Mouse (Mus musculus) heart, embryonic 11.5 days (tissue): Measurements from ENCODE around the gene Chchd10. TPM values are rescaled to one million over a fixed set of nuclear protein-coding genes. Genes with fewer than 3 reads are reported as not detected.

ENCODE experiments used
- ATAC-seq: fragments of 200-750 bp; cut with Nextera tagmentation; replicated peaks from 2 replicates; pipeline ENCODE4 v1.8.0; 2017; ENCODE audit warnings: moderate library complexity; ENCODE audit not compliant: insufficient number of reproducible peaks, low FRiP score, low TSS enrichment
- H3K27ac ChIP-seq: fragments of 300-500 bp; sonication (generic); 2 replicates; pipeline ENCODE4 v1.5.1; 2014; ENCODE audit warnings: mild to moderate bottlenecking, low read depth, low read length
- H3K27me3 ChIP-seq: fragments of 300-500 bp; sonication (generic); 2 replicates; pipeline ENCODE4 v1.6.1; 2014; ENCODE audit warnings: mild to moderate bottlenecking, low read length, mixed read lengths; ENCODE audit not compliant: control insufficient read depth, insufficient read depth
- H3K36me3 ChIP-seq: fragments of 300-500 bp; sonication (generic); 2 replicates; pipeline ENCODE4 v1.6.1; 2014; ENCODE audit warnings: mild to moderate bottlenecking, low read length, moderate library complexity, mixed read lengths; ENCODE audit not compliant: control insufficient read depth, insufficient read depth
- H3K4me1 ChIP-seq: fragments of 300-500 bp; sonication (generic); 2 replicates; pipeline ENCODE4 v1.6.1; 2014; ENCODE audit warnings: low read length; ENCODE audit not compliant: control insufficient read depth, insufficient read depth
- H3K4me2 ChIP-seq: fragments of 300-500 bp; sonication (generic); 2 replicates; pipeline ENCODE4 v1.6.1; 2014; ENCODE audit warnings: mild to moderate bottlenecking, moderate library complexity
- H3K4me3 ChIP-seq: fragments of 300-500 bp; sonication (generic); 2 replicates; pipeline ENCODE4 v1.5.1; 2014; ENCODE audit warnings: low read depth, low read length
- H3K9ac ChIP-seq: fragments of 300-500 bp; sonication (generic); 2 replicates; pipeline ENCODE4 v1.6.1; 2014; ENCODE audit warnings: mild to moderate bottlenecking, low read depth, low read length, moderate library complexity
- H3K9me3 ChIP-seq: fragments of 300-500 bp; sonication (generic); replicated peaks from 2 replicates; pipeline ENCODE4 v1.6.1; 2016; ENCODE audit warnings: low read length; ENCODE audit not compliant: control insufficient read depth
- WGBS: fragments of 180-500 bp; shearing (Covaris S2); extraction: QIAGEN DNeasy Blood & Tissue Kit; methylation state at CpG from one replicate; pipeline ENCODE4 v1.1.7; 2014; ENCODE audit not compliant: insufficient replicate concordance; 5-methylcytosine and 5-hydroxymethylcytosine counted together
- polyA plus RNA-seq: library from polyadenylated mRNA; unstranded; fragments of >200 nt; fragmentation: Nextera tagmentation; extraction: Ambion mirVana; gene quantifications from 2 replicates; pipeline ENCODE4 v1.2.1, GENCODE M21; 2014

Gene Chchd10
- polyA plus RNA-seq, 1 experiment from 2014 or later = 414 TPM

DNA sequence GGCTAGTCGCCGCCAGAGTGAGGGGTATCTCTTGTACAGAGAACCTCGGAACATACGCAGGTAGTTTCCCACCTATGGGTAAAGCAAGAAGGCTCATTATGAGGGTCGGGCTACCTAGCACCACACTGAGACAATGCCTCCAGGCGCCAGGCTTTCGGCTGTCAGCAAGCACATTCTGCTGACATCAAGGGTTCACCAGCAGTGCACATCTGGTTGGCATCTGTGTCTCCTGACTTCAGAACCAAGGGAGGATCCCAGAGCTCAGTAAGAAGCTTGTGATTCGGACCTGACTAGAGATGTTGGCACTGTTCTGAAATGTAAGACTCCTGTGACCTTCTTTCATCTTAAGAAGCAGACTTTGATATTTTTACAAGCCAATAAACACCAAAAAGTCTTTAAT is 16.1 kb upstream of the Chchd10 start:
- Histone ChIP-seq H3K9me3 (no peaks in the 10 kb centered on the region), H3K27me3 (no peaks in the 10 kb centered on the region), H3K4me3 (no peak overlapping the region), H3K4me1 (peaks cover 26% of the 10 kb centered on the region), H3K36me3 (peaks cover 24% of the 10 kb centered on the region), H3K9ac (no peak overlapping the region), H3K4me2 (no peak overlapping the region), H3K27ac (no peak overlapping the region)
- no peak for ATAC-seq
- WGBS = 82% methylated on average over 8 of the region's 8 CpGs

DNA sequence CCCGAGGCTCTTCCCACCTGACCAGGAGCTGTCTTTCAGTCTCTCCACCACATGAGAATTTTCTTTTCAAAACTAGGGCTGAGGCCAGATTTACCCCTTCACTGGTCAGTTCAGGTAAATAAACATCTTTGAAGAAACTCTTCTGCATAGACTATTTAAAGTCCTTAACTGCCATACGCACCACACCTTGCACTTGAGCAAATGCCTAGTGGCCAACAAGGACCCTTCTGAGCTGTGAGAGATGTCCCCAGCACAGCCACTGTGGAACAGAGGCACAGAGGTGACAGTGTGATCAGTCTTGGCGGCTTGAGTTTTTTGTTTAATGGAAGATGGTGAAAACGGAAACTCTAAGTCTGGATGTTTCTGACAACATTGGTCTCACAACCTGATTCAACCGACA is 13.9 kb upstream of the Chchd10 start:
- Histone ChIP-seq H3K27ac (no peak overlapping the region), H3K36me3 (peaks cover 17% of the 10 kb centered on the region), H3K4me3 (no peak overlapping the region), H3K4me2 (no peak overlapping the region), H3K27me3 (no peaks in the 10 kb centered on the region), H3K9ac (no peak overlapping the region), H3K9me3 (no peaks in the 10 kb centered on the region), H3K4me1 (peaks cover 22% of the 10 kb centered on the region)
- WGBS = 81% methylated on average over 5 of the region's 5 CpGs
- no peak for ATAC-seq

DNA sequence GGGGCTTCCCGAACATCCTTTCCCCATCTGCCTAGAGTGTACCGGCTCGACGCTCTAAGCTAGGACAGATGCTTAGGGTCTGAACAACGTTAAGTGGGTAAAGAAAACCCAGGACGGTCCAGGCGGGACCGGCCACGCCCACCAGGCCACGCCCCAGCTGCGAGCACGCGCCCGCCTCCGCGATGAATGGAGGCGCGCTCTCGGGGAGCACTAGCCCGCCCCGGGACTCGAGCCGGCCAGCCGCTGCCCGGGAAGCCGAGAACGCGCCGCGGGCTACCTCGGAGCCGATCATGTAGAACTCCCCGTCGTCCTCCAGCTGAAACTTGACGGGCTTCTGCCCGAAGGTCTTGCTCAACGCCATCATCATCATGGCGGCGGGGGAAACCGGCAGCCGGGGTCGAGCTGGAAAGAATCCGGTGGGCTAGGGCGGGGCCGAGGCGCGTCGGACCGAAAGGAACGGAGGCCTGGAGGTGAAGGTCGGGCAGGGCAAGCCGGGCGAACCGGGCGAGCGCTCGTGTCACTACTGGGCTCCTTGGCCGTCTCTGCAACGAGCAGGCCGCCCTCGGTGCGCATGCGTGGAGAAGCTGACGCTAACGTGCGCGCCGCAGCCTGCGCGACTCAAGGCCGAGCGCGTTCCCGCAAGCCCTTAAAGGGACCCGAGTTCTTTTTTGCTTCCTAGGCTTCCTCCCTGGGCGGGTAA is 11.8 kb upstream of the Chchd10 start, which contains the start of gene Smarcb1:
Gene Smarcb1, minus strand, starts transcription at position 592 of the 700 bp plus-strand sequence.
- ATAC-seq = peak; percentile 86
- Histone ChIP-seq H3K27ac (peak within 1 kb of the TSS; percentile 76), H3K27me3 (no peaks in the 10 kb centered on the region), H3K9ac (peak within 1 kb of the TSS; percentile 92), H3K4me3 (peak within 1 kb of the TSS; percentile 66), H3K4me1 (peaks cover 16% of the 10 kb centered on the region), H3K36me3 (peaks cover 3% of the 10 kb centered on the region), H3K9me3 (no peaks in the 10 kb centered on the region), H3K4me2 (peak within 1 kb of the TSS; percentile 87)
- WGBS = under 1% methylated on average over 76 of the region's 76 CpGs

DNA sequence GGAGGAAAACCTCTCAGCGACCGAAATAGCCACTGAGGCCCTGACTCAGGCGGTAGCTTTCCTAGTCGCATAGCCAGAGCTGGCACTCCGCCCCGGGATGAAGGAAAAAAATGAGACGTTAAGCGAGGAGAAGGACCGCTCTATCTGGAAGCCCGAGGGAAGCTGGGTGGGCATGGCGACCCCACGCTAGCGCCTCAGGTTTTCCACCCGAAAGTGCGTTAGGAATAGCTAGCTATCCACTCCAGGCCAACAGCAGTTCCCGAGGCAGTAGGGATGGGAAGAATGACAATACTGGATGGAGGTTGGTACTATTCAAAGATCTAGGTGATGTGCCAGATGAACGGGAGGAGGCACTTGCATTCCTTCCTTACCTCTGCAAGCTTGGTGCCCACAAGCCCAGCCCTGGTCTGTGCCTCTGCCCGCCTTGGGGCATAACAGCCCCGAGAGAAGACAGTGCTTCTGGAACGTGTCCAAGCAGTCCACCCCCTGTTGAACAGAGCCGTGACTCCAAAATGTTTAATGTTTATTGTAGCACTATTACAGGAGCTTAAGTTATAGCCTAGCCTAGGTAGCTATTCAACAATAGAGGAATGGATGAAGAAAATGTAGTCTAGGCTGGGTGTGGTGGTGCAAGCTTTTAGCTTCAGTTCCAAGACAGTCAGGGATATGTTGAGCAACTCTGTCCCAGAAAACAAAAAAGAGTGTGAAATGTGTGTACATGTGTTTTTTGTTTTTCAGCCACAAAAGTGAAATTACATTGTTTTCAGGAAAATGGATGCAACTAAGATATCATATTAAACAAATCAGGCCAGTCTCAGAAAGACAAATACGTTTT is 11.0 kb upstream of the Chchd10 start:
- no peaks in the 10 kb centered on the region for H3K9me3 ChIP-seq
- H3K4me3 ChIP-seq = peak overlapping the region; percentile 66
- peaks cover 4% of the 10 kb centered on the region; the same call in 1 of the 2 replicates for H3K27me3 ChIP-seq
- WGBS = 6% methylated on average over 22 of the region's 22 CpGs
- H3K9ac ChIP-seq = peak overlapping the region; percentile 92
- H3K27ac ChIP-seq = peak overlapping the region; percentile 76
- peaks cover 14% of the 10 kb centered on the region for H3K4me1 ChIP-seq
- no peaks in the 10 kb centered on the region; the same call in 1 of the 2 replicates for H3K36me3 ChIP-seq
- 0 out of 2 replicates have a peak, but pooled peaks have one; percentile 32 for ATAC-seq
- H3K4me2 ChIP-seq = peak overlapping the region; percentile 87

DNA sequence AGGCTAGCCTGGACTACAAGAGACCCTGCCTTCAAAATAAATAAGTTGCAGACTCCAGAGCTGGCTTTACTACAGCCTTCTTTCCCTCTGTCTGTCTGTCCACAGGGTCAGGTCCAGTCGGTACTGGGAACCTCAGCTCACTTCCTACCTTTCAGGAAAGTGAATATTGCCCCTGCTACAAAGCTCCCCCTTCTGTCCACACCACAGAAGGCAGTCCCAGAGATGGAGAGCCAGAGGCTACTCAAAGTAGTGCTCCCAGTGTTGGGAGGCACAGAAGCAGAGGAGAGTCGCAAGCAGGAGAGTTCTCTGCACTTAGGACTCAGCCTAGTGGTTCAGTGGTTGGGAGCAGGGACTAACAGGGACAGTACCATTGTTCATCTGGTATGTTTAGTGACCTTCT is 8.6 kb upstream of the Chchd10 start:
- Histone ChIP-seq H3K27ac (no peak overlapping the region), H3K9ac (no peak overlapping the region), H3K27me3 (peaks cover 10% of the 10 kb centered on the region; the same call in 1 of the 2 replicates), H3K4me3 (no peak overlapping the region), H3K4me1 (peaks cover 10% of the 10 kb centered on the region), H3K36me3 (no peaks in the 10 kb centered on the region), H3K4me2 (no peak overlapping the region), H3K9me3 (no peaks in the 10 kb centered on the region)
- ATAC-seq = no peak
- WGBS = 46% methylated on average over 2 of the region's 2 CpGs

DNA sequence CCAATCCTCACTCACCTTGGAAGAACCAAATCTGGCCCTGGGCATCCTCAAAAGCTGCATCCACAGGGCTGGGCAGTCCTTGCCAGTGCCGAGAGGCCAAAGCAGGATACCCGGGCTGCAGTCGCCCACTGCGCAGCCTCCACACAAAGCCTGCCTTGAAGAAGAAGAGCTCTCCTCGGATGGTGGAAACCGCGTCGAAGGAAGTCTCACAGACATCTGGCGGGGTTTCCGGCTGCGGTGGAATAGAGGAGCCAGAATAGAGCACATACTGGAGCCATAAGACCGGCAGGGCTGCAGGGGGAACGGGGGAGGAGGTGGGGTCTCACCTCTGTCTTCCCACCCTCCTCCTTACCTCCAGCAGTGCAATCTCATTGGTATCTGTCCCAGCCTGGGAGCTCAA is 6.5 kb upstream of the Chchd10 start:
- Histone ChIP-seq H3K4me1 (peaks cover 6% of the 10 kb centered on the region; the same call in 1 of the 2 replicates), H3K4me3 (no peak overlapping the region), H3K27ac (no peak overlapping the region), H3K27me3 (peaks cover 27% of the 10 kb centered on the region), H3K9me3 (no peaks in the 10 kb centered on the region), H3K9ac (no peak overlapping the region), H3K4me2 (no peak overlapping the region), H3K36me3 (no peaks in the 10 kb centered on the region)
- WGBS = 56% methylated on average over 13 of the region's 13 CpGs
- no peak for ATAC-seq

DNA sequence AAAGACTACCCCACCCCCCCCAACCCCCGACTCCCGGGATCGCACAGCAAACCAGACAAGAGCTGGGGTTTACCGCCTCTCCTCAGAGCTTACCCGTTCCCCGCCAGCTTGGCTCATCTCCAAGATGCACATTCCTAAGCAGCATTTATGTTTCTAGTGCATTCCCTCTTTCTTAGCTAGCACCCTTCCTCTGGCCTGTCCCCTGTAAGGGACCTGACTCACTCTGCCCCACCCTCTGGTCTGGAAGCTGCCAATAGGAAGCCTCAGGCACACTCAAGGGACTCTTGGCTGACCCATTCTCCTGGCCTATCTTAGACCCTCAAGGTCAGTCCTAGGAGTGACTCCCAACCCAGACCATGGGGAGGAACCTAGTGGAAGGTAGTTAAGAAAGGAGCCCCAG is 2.6 kb upstream of the Chchd10 start:
- ATAC-seq = no peak
- 18% methylated on average over 6 of the region's 6 CpGs for WGBS
- H3K27me3 ChIP-seq = peaks cover 35% of the 10 kb centered on the region
- H3K9ac ChIP-seq = no peak overlapping the region
- no peaks in the 10 kb centered on the region for H3K9me3 ChIP-seq
- no peaks in the 10 kb centered on the region for H3K36me3 ChIP-seq
- H3K4me2 ChIP-seq = no peak overlapping the region
- no peak overlapping the region for H3K4me3 ChIP-seq
- H3K4me1 ChIP-seq = peaks cover 7% of the 10 kb centered on the region
- H3K27ac ChIP-seq = no peak overlapping the region

DNA sequence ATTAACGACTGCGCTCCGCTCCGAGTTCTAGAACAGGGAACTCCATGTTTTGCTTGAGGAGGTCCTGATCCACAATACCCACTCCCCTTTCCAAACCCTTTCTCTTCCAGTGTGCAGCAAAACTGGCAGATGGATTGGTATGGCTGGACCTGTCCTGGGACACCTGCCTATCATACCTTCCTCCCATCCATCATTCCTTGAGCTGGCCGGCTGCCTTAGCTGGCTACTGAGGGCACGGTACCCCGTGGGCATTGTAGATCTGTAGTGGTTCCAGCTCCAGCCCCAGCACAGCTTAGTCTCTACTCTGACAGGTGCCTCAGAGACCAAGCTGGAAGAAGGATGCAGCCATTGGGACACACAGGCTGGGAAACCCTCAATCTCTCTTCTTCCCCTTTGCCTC is 1.6 kb upstream of the Chchd10 start:
- Histone ChIP-seq H3K4me2 (peak overlapping the region; percentile 96), H3K4me1 (peaks cover 7% of the 10 kb centered on the region), H3K4me3 (no peak overlapping the region), H3K27me3 (peaks cover 35% of the 10 kb centered on the region), H3K9ac (no peak overlapping the region), H3K27ac (no peak overlapping the region), H3K9me3 (no peaks in the 10 kb centered on the region), H3K36me3 (no peaks in the 10 kb centered on the region)
- 39% methylated on average over 7 of the region's 7 CpGs for WGBS
- ATAC-seq = no peak
